Mouse (Mus musculus) thymus, postnatal 14 days (tissue): Measurements from ENCODE around the gene 5730409E04Rik.

ENCODE experiments used
- DNase-seq: peaks from one replicate; pipeline ENCODE4 v3.0.0; 2021

The 5730409E04Rik gene

GRCm38 (mm10) chr4:126639339-126639738 is 29.7 kb downstream of the 5730409E04Rik start:
- no peak for DNase-seq

- DNase-seq: no peak
These were observed 32.3 kb downstream of the 5730409E04Rik start for GRCm38 (mm10) chr4:126641901-126642300.

- DNase-seq: no peak
These were observed 34.2 kb downstream of the 5730409E04Rik start for GRCm38 (mm10) chr4:126643815-126644214.

- no peak for DNase-seq
These were observed 34.8 kb downstream of the 5730409E04Rik start for GRCm38 (mm10) chr4:126644333-126644963.

GRCm38 (mm10) chr4:126647996-126648910 is 38.6 kb downstream of the 5730409E04Rik start:
- no peak for DNase-seq

- no peak for DNase-seq
These were observed 43.5 kb downstream of the 5730409E04Rik start for GRCm38 (mm10) chr4:126653148-126653547.

GRCm38 (mm10) chr4:126655356-126655755 is 45.7 kb downstream of the 5730409E04Rik start:
- DNase-seq: peak; percentile 28

- no peak for DNase-seq
These were observed 51.6 kb downstream of the 5730409E04Rik start for GRCm38 (mm10) chr4:126661249-126661648.
